Mouse (Mus musculus) forebrain, embryonic 14.5 days (tissue): ENCODE measurements around the gene Calhm2. TPM values are rescaled to one million over a fixed set of nuclear protein-coding genes. Genes with fewer than 3 reads are reported as not detected.
"Not testable (repeated sequence)": the region's sequence is repeated elsewhere in the genome, so short reads cannot be mapped to it uniquely, and the experiment has no call there.

ENCODE experiments used
- ATAC-seq: fragments of 200-750 bp; cut with Nextera tagmentation; 2 replicates; pipeline ENCODE4 v1.8.0; 2017; ENCODE audit warnings: mild to moderate bottlenecking, moderate library complexity
- DNase-seq: peaks from one replicate; pipeline ENCODE4 v3.0.0-alpha.2; 2015; ENCODE audit warnings: low spot score
- H3K27ac ChIP-seq: fragments of 300-500 bp; sonication (generic); 2 replicates; pipeline ENCODE4 v1.5.1; 2014; ENCODE audit warnings: low read depth, mild to moderate bottlenecking, control low read depth, low read length, moderate library complexity
- H3K27me3 ChIP-seq: fragments of 300-500 bp; sonication (generic); replicated peaks from 2 replicates; pipeline ENCODE4 v1.6.1; 2014; ENCODE audit warnings: low read length, control low read depth, mixed read lengths; ENCODE audit not compliant: control insufficient read depth, insufficient read depth
- H3K36me3 ChIP-seq: fragments of 300-500 bp; sonication (generic); 2 replicates; pipeline ENCODE4 v1.6.1; 2014; ENCODE audit warnings: low read length, control low read depth; ENCODE audit not compliant: control insufficient read depth, insufficient read depth
- H3K4me1 ChIP-seq: fragments of 300-500 bp; sonication (generic); 2 replicates; pipeline ENCODE4 v1.6.1; 2014; ENCODE audit warnings: antibody characterized with exemption, low read length, control low read depth; ENCODE audit not compliant: control insufficient read depth, insufficient read depth
- H3K4me2 ChIP-seq: fragments of 300-500 bp; sonication (generic); 2 replicates; pipeline ENCODE4 v1.6.1; 2014; ENCODE audit warnings: mild to moderate bottlenecking, control low read depth, low read length
- H3K4me3 ChIP-seq: fragments of 300-500 bp; sonication (generic); 2 replicates; pipeline ENCODE4 v1.5.1; 2014; ENCODE audit warnings: low read depth, low read length, control low read depth
- H3K9ac ChIP-seq: fragments of 300-500 bp; sonication (generic); 2 replicates; pipeline ENCODE4 v1.6.1; 2014; ENCODE audit warnings: mild to moderate bottlenecking, low read length, control low read depth, moderate library complexity
- H3K9me3 ChIP-seq: fragments of 300-500 bp; sonication (generic); replicated peaks from 2 replicates; pipeline ENCODE4 v1.6.1; 2016; ENCODE audit warnings: low read length, control low read depth, mixed read lengths; ENCODE audit not compliant: control insufficient read depth
- WGBS: fragments of 180-500 bp; shearing (Covaris S2); extraction: QIAGEN DNeasy Blood & Tissue Kit; methylation state at CpG from one replicate; pipeline ENCODE4 v1.1.7; 2014; 5-methylcytosine and 5-hydroxymethylcytosine counted together
- polyA plus RNA-seq: library from polyadenylated mRNA; unstranded; fragments of >200 nt; fragmentation: Nextera tagmentation; extraction: Ambion mirVana; gene quantifications from 2 replicates; pipeline ENCODE4 v1.2.1, GENCODE M21; 2014

Gene Calhm2
- polyA plus RNA-seq, 1 experiment from 2014 or later = 0.69 TPM

DNA sequence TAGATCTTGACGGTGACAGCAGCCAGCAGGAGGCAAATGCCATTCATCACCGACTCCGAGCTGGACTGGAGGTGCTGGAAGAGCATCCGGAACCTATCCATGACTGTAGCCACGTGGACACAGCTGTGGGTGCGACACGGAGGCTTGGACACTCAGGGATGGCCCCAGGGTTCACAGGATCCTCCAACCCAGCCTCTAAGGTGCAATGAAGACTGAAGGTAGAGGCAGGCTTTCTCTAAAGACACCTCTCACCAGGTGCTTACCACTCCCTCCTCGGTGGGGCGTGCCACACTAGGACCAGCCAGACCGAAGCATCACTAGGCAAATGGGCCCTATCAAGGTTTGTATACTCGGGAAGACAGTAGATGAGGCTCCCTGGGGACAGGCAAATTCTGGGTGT is 19.6 kb upstream of the Calhm2 start, which contains the start of gene Calhm3:
TSS of gene Calhm3 (minus strand) at position 101 of the 400 bp plus-strand sequence.
- DNase-seq = no peak
- Histone ChIP-seq H3K27ac (no peak within 1 kb of the TSS), H3K4me1 (no peaks in the 10 kb centered on the region), H3K9ac (no peak within 1 kb of the TSS), H3K27me3 (no peaks in the 10 kb centered on the region), H3K9me3 (no peaks in the 10 kb centered on the region), H3K4me3 (no peak within 1 kb of the TSS), H3K4me2 (no peak within 1 kb of the TSS), H3K36me3 (no peaks in the 10 kb centered on the region)
- no peak for ATAC-seq
- 84% methylated on average over 11 of the region's 11 CpGs for WGBS

DNA sequence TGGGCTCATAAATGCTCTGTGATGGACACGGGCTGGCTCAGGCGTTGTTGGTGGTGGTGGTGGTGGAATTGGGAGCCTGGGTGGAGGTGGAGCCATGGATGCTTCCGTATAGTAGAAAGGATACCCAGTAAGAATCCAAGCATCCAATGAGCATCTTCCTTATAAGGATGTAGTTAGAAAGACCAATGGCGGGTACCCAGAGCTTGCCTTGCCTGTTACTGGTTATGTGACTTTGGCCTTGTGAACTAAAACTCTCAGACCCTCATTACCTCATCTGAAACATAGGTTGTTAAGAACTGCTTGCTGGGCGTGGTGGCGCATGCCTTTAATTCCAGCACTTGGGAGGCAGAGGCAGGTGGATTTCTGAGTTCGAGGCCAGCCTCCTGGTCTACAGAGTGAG is 15.7 kb upstream of the Calhm2 start:
- Histone ChIP-seq H3K4me2 (no peak overlapping the region), H3K9me3 (no peaks in the 10 kb centered on the region), H3K27me3 (no peaks in the 10 kb centered on the region), H3K36me3 (no peaks in the 10 kb centered on the region), H3K27ac (no peak overlapping the region), H3K9ac (no peak overlapping the region), H3K4me3 (no peak overlapping the region), H3K4me1 (no peaks in the 10 kb centered on the region)
- ATAC-seq = no peak
- DNase-seq = no peak
- 89% methylated on average over 7 of the region's 7 CpGs for WGBS

DNA sequence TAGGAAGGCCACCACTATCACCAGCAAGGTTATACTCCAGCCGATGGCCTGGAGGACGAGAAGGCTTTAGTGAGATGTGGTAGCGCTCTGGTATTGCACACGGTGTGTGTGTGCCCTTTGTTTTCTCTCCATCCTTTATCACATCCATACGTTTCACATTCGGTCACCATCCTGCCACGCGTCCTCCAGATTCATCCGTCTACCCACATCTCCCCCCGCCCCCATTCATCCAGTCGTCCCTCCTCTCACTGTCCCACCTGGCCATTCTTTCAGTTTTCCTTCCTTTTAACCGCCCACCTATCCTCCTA is 13.9 kb upstream of the Calhm2 start:
- Histone ChIP-seq H3K27me3 (no peaks in the 10 kb centered on the region), H3K4me2 (peak overlapping the region; percentile 60), H3K9me3 (no peaks in the 10 kb centered on the region), H3K4me3 (peak overlapping the region; percentile 32; the same call in 1 of the 2 replicates), H3K36me3 (no peaks in the 10 kb centered on the region), H3K27ac (no peak overlapping the region), H3K4me1 (no peaks in the 10 kb centered on the region), H3K9ac (peak overlapping the region; percentile 55; the same call in 1 of the 2 replicates)
- ATAC-seq (0 out of 2 replicates have a peak, but pooled peaks have one; percentile 12), DNase-seq (no peak)
- 60% methylated on average over 12 of the region's 12 CpGs for WGBS

DNA sequence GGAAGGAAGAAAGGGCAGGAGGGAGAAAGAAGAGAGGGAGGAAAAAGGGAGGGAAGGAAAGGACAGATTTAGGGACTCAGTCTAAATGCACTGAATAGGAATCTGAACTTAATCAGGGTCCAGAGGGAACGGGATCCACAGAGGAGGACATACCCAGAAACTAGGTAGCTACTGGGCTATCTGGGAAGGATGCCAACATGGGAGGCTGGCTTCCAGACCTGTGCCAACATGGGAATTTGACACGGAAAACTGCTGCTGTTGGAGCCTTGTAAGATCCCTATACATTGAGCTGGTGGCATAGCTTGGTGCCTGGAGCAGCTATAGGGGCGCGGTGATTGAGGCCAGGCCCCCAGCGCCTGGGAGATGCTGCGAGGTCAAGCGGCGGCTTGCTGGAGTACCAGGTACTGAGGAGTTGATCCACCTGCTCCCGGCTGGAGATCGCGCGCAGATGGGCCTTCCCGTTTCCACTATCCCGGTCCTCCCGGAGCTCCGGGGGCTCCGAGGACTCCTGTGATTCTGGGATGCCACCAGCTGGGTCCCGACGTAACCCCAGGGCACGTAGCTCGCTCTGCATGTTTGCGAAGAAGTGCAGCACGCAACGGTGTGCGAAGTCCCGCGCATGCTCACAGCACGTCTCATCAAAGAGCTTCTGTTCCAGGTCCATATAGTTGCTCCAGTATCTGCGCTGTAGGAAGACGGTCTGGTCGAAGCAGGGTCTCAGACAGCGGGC is 13.4 kb upstream of the Calhm2 start:
- H3K9me3 ChIP-seq = no peaks in the 10 kb centered on the region
- peak overlapping the region; percentile 32 for H3K4me3 ChIP-seq
- 34% methylated on average over 32 of the region's 32 CpGs for WGBS
- no peaks in the 10 kb centered on the region for H3K27me3 ChIP-seq
- ATAC-seq (0 out of 2 replicates have a peak, but pooled peaks have one; percentile 18), DNase-seq (peak; percentile 62)
- peak overlapping the region; percentile 60 for H3K4me2 ChIP-seq
- no peak overlapping the region for H3K27ac ChIP-seq
- H3K36me3 ChIP-seq = no peaks in the 10 kb centered on the region
- H3K4me1 ChIP-seq = no peaks in the 10 kb centered on the region
- peak overlapping the region; percentile 55; the same call in 1 of the 2 replicates for H3K9ac ChIP-seq

DNA sequence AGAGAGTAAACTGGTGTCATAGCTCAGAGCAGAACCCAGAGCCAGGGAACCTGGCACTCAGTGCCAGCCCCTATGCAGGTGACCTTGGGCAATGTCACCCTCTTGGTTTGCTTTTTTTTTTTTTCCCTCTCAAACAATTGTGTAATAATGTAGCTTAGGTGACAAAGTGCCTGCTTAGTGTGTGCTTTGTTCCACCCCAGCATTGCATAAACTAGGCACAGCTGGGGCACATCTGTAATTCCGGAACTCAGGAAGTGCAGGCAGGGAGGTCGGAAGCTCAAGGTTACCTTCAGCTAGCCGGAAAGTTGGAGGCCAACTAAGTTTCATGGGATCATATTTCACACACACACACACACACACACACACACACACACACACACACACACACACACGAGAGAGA is 11.8 kb upstream of the Calhm2 start:
- H3K9me3 ChIP-seq = no peaks in the 10 kb centered on the region
- no peak overlapping the region for H3K4me3 ChIP-seq
- DNase-seq (no peak), ATAC-seq (no peak)
- no peak overlapping the region for H3K4me2 ChIP-seq
- H3K27me3 ChIP-seq = no peaks in the 10 kb centered on the region
- H3K27ac ChIP-seq = no peak overlapping the region
- no peaks in the 10 kb centered on the region for H3K36me3 ChIP-seq
- H3K9ac ChIP-seq = no peak overlapping the region
- no peaks in the 10 kb centered on the region for H3K4me1 ChIP-seq
- 64% methylated on average over 4 of the region's 4 CpGs for WGBS

DNA sequence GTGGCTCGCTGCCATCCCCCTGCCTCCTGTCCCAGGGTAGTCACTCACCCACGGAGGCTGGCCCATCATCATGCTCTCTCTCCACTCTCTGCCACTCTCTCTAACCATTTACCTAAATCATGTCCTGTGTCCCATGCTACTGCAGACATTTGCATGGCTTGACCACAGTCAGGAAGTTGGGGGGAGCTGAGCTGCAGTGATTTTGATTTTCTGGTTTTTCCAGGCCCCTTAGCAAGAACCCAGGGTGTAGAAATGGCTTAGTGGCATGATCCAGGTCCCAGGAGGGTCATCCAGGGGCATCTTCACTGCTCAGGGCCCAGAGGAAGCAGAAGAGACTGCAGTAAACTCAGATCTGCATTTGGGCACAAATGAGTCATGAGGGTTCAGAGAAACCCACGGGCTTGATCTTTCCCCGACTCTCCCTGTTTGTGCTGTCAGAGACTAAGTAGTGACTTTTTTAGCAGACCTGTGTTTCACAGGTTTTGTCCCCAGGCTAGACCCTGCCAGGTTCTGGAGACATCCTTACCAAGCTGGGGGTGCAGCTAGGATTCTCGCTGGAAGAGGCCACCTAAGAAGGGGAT is 10.3 kb upstream of the Calhm2 start:
- Histone ChIP-seq H3K9ac (no peak overlapping the region), H3K4me1 (no peaks in the 10 kb centered on the region), H3K27me3 (no peaks in the 10 kb centered on the region), H3K4me3 (no peak overlapping the region), H3K9me3 (no peaks in the 10 kb centered on the region), H3K4me2 (no peak overlapping the region), H3K27ac (no peak overlapping the region), H3K36me3 (no peaks in the 10 kb centered on the region)
- no peak for ATAC-seq
- 75% methylated on average over 5 of the region's 5 CpGs for WGBS
- DNase-seq = no peak

DNA sequence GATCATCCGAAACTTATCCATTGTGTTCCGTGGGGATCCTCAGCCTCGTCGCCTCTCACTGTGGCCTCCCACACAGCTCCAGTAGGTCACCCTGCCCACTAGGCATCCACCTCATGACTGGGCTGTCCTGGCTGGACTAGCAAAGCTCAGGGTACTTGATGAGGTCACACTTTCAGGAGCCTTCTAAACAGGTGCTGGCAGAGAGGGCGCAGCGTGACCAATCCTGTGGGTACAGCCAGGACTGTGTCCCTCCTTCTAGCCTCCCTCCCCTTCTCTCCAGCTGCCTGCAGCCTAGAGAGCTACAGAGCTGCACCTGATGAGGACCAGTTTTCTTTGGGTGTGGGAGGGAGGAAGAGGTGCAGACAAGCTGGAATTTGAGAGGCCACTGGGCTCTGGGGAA is 6.1 kb upstream of the Calhm2 start, which contains the start of gene Calhm1:
TSS of gene Calhm1 (minus strand) at position 101 of the 400 bp plus-strand sequence.
- no peak within 1 kb of the TSS for H3K27ac ChIP-seq
- H3K27me3 ChIP-seq = no peaks in the 10 kb centered on the region
- H3K4me1 ChIP-seq = no peaks in the 10 kb centered on the region
- H3K9me3 ChIP-seq = no peaks in the 10 kb centered on the region
- no peak for DNase-seq
- no peaks in the 10 kb centered on the region for H3K36me3 ChIP-seq
- no peak within 1 kb of the TSS for H3K4me3 ChIP-seq
- WGBS = 90% methylated on average over 6 of the region's 6 CpGs
- no peak for ATAC-seq
- no peak within 1 kb of the TSS for H3K9ac ChIP-seq
- no peak within 1 kb of the TSS for H3K4me2 ChIP-seq

DNA sequence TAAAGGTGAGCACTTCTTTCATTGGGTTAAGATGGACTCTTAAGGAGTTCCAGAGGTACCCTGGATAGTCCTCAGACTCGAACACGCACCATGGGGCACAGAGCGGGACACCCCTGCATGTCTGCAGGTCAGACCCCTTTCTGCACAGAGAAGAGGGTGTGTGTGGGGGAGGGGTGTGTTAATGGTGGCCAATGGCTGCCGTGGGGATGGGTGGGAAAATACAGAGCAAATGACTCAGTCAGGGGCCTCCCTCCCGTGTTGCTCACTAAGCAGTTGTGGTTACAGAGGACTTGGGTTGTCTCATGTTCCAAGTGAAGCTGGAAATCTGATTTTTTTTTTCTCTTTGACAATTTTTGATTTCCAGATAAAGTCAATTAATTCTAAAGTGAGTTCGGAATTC is 4.3 kb upstream of the Calhm2 start:
- DNase-seq (no peak), ATAC-seq (no peak)
- H3K4me3 ChIP-seq = no peak overlapping the region
- H3K9ac ChIP-seq = no peak overlapping the region
- peaks cover 5% of the 10 kb centered on the region; the same call in 1 of the 2 replicates for H3K4me1 ChIP-seq
- WGBS = 81% methylated on average over 6 of the region's 6 CpGs
- H3K4me2 ChIP-seq = no peak overlapping the region
- no peaks in the 10 kb centered on the region for H3K9me3 ChIP-seq
- no peak overlapping the region for H3K27ac ChIP-seq
- no peaks in the 10 kb centered on the region for H3K36me3 ChIP-seq
- no peaks in the 10 kb centered on the region for H3K27me3 ChIP-seq

DNA sequence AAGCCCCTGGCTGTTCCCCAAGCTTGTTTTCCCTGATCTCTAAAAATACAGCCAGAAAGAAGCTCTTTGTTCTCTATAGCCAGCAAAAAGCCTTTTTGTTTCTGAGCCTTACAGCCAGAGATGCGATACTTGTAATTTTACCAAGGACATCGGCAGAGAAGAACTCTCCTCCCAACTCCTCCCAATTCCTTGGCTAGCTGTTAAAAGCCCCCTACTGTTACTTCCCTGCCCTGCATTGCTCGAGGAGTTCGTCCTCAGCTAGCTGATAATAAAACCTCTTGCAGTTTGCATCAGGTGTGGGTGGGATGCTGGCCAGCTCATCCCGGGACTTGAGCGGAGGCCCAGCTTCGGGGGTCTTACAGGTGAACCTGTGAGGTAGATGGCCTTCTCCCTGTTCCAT is 1.5 kb upstream of the Calhm2 start:
- peaks cover 11% of the 10 kb centered on the region for H3K4me1 ChIP-seq
- not testable (repeated sequence) for DNase-seq, H3K27ac ChIP-seq, H3K9ac ChIP-seq, H3K4me2 ChIP-seq, ATAC-seq, H3K9me3 ChIP-seq, H3K4me3 ChIP-seq, H3K36me3 ChIP-seq, H3K27me3 ChIP-seq
- 40% methylated on average over 7 of the region's 7 CpGs for WGBS
